Mouse (Mus musculus) cerebellum, adult 2 months (tissue): ENCODE data around the gene Cacna1a. TPM values are rescaled to one million over a fixed set of nuclear protein-coding genes. Genes with fewer than 3 reads are reported as not detected.

Source experiments
- DNase-seq, 2 experiments: peaks; one replicate each; pipeline ENCODE4 v3.0.0; 2021
- H3K27ac ChIP-seq: fragments of 200-500 bp; 2 replicates; pipeline ENCODE4 v1.5.1; 2012; ENCODE audit warnings: low read length, control low read depth, inconsistent platforms; ENCODE audit not compliant: insufficient read depth
- H3K27me3 ChIP-seq: fragments of 200-500 bp; 2 replicates; pipeline ENCODE4 v1.6.1; 2012; ENCODE audit warnings: inconsistent platforms, mild to moderate bottlenecking, low read length, moderate library complexity; ENCODE audit not compliant: control insufficient read depth, insufficient read depth
- H3K4me1 ChIP-seq: fragments of 200-500 bp; 2 replicates; pipeline ENCODE4 v1.6.1; 2011; ENCODE audit warnings: low read length; ENCODE audit not compliant: control insufficient read depth, insufficient read depth
- H3K4me3 ChIP-seq: fragments of 200-500 bp; replicated peaks from 2 replicates; pipeline ENCODE3; 2011; ENCODE audit warnings: mild to moderate bottlenecking, low read depth, low read length, control low read depth; ENCODE audit not compliant: insufficient read depth
- CTCF ChIP-seq: fragments of 200-500 bp; IDR thresholded peaks from 2 replicates; pipeline ENCODE4 v1.5.1; 2011; ENCODE audit warnings: low read depth, mild to moderate bottlenecking, control low read depth, low read length, moderate library complexity, borderline replicate concordance; ENCODE audit not compliant: insufficient read depth
- POLR2A ChIP-seq: fragments of 200-500 bp; IDR thresholded peaks from 2 replicates; pipeline ENCODE4 v1.6.1; 2011; ENCODE audit warnings: low read length, control low read depth, borderline replicate concordance; ENCODE audit not compliant: insufficient read depth
- WGBS: fragments of 180-500 bp; shearing (Covaris S2); methylation state at CpG from one replicate; pipeline ENCODE4 v1.1.7; 2018; 5-methylcytosine and 5-hydroxymethylcytosine counted together
- polyA plus RNA-seq: library from polyadenylated mRNA; depleted of rRNA; stranded (reverse); fragments of >200 nt; gene quantifications from 2 replicates; pipeline ENCODE4 v1.2.3, GENCODE M21; 2012

Cacna1a gene
- polyA plus RNA-seq, 1 experiment = 220 TPM

DNA sequence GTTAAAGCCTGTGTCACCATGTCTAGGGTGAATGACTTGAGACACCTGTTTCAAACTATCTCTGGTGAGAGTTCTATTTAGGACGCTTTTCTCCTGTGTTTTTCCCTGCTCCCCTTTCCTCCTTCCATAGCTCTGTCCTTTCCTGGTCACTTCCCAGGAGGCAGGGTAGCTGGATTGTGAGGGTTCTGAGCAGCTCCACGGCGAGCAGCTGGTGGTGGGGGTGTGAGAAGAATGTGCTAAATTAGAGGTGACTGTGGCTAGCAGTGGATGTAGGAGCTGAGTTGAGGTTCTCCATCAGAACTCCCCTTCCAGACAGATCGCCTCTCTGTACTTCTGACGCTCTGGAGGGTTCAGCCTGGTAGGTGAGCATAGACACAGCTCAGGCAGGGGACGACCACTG lies 11.7 kb upstream of the Cacna1a start:
- 64% methylated on average over 6 of the region's 6 CpGs for WGBS
- no peaks in the 10 kb centered on the region for H3K27me3 ChIP-seq
- DNase-seq = no peak
- peaks cover 26% of the 10 kb centered on the region for H3K4me1 ChIP-seq
- H3K27ac ChIP-seq = no peak overlapping the region
- TF ChIP-seq CTCF (no peak), POLR2A (no peak)
- H3K4me3 ChIP-seq = no peak overlapping the region

DNA sequence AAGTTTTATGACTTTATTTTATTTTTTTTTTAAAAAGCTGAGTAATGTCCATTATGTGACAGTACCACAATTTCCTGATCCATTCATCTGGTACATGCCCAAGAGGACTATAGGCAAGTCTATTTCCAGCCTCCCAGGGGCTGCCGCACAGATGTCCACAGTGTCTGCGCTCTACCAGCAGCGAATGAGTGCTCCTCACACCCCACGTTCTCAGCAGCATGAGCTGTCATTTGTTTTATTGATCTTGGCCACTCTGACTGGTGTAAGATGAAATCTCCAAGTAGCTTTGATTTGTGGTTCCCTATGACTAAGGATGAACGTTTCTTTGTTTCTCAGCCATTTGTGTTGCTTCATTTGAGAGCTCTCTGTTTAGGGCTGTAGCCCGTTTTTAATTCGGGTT lies 6.6 kb upstream of the Cacna1a start:
- no peak overlapping the region for H3K4me3 ChIP-seq
- no peak overlapping the region for H3K27ac ChIP-seq
- 53% methylated on average over 7 of the region's 7 CpGs for WGBS
- no peak for TF ChIP-seq POLR2A
- no peak for TF ChIP-seq CTCF
- peaks cover 2% of the 10 kb centered on the region; the same call in 1 of the 2 replicates for H3K4me1 ChIP-seq
- no peaks in the 10 kb centered on the region for H3K27me3 ChIP-seq
- DNase-seq = no peak

DNA sequence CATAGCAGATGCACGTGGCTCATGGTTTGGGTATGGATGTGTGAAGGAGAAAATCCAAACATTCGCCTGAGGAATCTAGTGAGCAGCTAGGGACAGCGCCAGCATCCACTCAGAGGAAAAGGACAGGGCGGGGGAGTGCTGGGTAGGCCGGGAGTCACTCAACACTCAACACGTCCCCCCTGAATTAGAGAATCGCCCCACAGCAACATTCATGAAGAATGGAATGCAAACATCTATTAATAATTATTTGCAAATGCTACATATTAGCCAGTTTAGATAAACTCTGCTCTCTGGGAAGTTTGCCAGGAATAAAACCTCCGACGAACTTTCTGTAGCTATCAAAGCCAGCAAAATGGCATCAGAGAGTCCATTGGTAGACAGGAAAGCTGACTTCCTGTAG lies 533 bp downstream of the Cacna1a start:
- no peaks in the 10 kb centered on the region for H3K27me3 ChIP-seq
- H3K4me3 ChIP-seq = no peak overlapping the region

DNA sequence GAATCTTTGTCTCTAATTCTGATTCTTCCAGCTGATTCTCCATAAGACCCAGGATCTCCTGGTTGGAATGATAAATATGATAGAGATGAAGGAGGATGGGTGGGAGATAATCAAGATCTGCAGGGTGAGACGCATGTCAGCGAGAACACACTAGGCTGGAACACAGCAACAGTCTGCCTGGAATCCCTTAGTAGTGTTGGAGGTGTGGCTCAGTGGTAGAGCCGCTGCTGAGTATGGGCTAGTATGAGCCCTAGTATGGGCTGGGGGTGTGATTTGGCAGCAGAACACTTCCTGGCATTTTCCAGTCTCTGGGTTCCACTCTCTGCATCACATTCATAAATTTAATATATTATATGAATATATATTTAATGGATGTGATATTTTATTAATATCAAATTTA lies 933 bp downstream of the Cacna1a start:
- Histone ChIP-seq H3K27me3 (no peaks in the 10 kb centered on the region), H3K27ac (no peak overlapping the region), H3K4me3 (no peak overlapping the region), H3K4me1 (0 out of 2 replicates have a peak, but pooled peaks cover 3% of the 10 kb centered on the region)
- DNase-seq = no peak
- TF ChIP-seq CTCF (no peak), POLR2A (no peak)
- WGBS = 82% methylated on average over 3 of the region's 3 CpGs

More for the DNA sequence above, 533 bp downstream of the Cacna1a start:
- Histone ChIP-seq H3K4me1 (0 out of 2 replicates have a peak, but pooled peaks cover under 1% of the 10 kb centered on the region), H3K27ac (no peak overlapping the region)
- 51% methylated on average over 9 of the region's 9 CpGs for WGBS
- TF ChIP-seq POLR2A (no peak), CTCF (no peak)
- no peak for DNase-seq

DNA sequence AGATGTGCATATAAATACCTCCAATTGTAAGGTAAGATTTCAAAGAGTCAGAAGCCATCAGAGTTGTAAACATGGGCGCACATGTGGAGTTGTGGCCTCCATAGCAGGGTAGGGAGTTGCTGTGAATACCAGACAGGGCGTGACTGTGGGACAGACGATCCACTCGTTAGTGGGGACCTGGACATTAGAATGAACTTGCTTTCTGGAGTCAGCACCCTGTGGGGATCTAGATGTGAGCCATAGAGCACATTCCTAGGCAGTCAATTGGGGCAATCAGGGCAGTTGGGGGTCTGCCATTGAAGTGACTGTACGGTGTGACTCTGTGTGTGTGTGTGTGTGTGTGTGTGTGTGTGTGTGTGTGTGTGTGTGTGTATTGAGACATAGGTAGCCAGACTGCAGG lies 3.4 kb downstream of the Cacna1a start:
- DNase-seq = no peak
- 81% methylated on average over 5 of the region's 5 CpGs for WGBS
- Histone ChIP-seq H3K27ac (no peak overlapping the region), H3K27me3 (no peaks in the 10 kb centered on the region), H3K4me3 (no peak overlapping the region), H3K4me1 (peaks cover 11% of the 10 kb centered on the region)
- TF ChIP-seq CTCF (no peak), POLR2A (no peak)

DNA sequence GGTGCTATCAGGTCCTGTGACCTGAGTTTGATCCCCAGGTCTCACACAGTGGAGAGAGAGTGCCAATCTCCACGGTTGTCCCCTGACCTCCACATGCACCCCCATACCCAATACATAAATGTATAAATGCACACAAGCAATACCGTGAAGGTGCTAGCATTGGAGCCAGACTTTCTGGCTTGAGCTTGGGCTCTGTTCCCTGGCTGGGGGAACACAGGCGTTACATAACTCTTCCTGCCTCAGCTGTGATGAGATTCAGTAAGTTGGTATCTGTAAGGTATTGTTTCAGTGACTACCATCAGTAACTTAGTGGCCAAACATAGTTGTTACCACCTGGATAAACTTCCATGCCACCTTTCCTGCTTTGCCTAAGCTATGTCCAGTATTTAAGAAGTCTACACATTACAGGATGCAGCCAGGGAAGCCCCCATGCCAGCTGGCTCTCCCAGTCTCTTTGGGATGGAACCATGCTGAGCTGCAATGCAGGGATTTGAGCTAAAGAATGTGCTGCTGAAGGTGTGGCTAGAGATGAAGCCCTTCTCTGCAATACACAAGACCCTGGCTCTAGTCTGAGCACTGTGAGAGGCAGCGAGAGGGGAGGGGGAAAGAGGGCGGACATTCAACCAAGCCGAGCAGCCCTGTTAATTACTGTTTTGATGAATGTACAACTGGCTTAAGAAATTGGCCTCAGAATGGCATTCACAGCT lies 7.7 kb downstream of the Cacna1a start:
- H3K4me1 ChIP-seq = peaks cover 11% of the 10 kb centered on the region
- TF ChIP-seq CTCF = no peak
- no peak for TF ChIP-seq POLR2A
- no peak overlapping the region for H3K27ac ChIP-seq
- 54% methylated on average over 6 of the region's 6 CpGs for WGBS
- peak; percentile 49 to 56 for DNase-seq
- H3K4me3 ChIP-seq = no peak overlapping the region
- H3K27me3 ChIP-seq = no peaks in the 10 kb centered on the region

DNA sequence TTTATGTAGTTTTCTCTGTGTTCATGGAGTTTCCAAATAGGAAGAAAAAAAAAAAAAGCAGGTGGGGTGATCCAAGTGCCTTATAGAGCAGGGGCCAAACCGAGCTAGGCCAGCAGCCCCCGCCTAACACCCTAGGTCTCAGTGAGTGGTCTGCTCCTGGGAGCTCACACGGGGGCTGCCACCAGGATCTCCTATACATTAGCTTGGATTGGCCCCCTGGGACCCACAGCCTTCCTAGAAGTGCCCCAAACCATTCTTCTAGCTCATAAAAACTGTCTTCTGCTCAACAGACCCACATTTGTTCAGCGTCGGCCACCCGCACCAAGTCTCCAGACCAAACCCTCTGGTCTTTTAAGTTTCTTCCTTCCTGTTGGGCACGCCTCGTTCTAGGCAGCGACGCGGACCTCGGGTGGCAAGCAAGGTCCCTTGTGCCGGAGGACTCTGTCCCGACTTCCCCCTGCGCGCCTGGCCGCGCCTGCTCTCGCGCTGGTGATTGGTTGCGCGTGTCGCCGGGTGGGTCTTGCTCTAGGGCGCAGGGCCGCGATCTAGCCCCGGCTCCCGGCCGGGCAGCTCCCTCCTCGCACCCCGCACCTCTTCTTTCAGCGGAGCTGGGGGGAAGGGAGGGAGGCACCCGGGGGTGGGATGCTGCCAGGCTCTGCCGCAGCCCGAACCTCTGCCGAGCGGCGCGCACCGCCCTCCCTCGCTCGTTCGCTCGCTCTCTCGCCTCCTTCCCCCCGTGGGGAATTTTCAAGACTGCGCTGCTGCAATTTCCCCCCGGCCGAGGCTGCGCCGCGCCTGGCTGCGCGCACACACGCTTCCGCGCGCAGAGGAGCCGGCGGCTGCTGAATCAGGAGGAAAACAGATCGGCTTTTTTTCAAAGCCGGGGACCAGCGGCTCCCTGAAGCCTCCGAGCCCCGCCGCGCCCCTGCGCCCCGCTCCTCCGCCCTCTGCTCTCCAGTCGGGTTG lies 25.9 kb downstream of the Cacna1a start:
- peak; percentile 84 for DNase-seq
- peak; percentile 29; the same call in 1 of the 2 replicates for TF ChIP-seq POLR2A
- no peak for TF ChIP-seq CTCF
- Histone ChIP-seq H3K27ac (peak overlapping the region; percentile 82), H3K27me3 (no peaks in the 10 kb centered on the region), H3K4me3 (peak overlapping the region; percentile 64), H3K4me1 (peaks cover 10% of the 10 kb centered on the region; the same call in 1 of the 2 replicates)
- 3% methylated on average over 72 of the region's 72 CpGs for WGBS
